Mouse (Mus musculus): Measurements from ENCODE around the gene Emc10.

- no peak for TF ChIP-seq ZC3H11A (IDR thresholded peaks at IDR 0.05; ENCODE audit: borderline replicate concordance, low read depth, low read length)
- no peak for TF ChIP-seq HCFC1 (IDR thresholded peaks at IDR 0.05; ENCODE audit: borderline replicate concordance, insufficient read depth, low read length)
- TF ChIP-seq MAFK (IDR thresholded peaks at IDR 0.05; ENCODE audit: insufficient read depth, low read depth, low read length): no peak
- TF ChIP-seq CHD2 (IDR thresholded peaks at IDR 0.05; ENCODE audit: low read depth, low read length): no peak
- no peak for TF ChIP-seq ZNF384 (IDR thresholded peaks at IDR 0.05; ENCODE audit: low read depth, low read length)
These were observed 21.9 kb downstream of the Emc10 start for GRCm38 (mm10) chr7:44474419-44474818.
